Mouse (Mus musculus): ENCODE measurements around the gene Wwc2. TPM values are rescaled to one million over a fixed set of nuclear protein-coding genes. Genes with fewer than 3 reads are reported as not detected.

The Wwc2 gene
- total RNA-seq, 1 experiment, result 19.6 TPM

DNA sequence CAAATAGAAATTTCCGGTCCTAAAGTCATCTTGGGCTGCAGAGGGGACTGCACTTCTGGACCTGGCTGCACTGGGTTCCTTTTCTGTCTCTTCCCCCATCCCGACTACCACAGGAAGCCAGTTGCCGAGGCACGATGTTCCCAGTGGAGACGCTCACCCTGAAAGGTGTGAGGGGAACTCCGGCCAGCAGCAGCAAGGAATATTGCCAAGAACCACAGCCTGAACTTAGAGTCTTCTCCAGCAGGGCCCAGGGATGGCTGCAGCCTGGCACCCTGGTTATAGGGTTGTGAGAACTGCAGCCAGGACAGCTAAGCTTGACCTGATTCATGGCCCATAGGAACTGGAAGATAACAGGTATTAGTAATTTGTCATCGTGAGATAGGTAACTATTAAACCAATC is 86.7 kb downstream of the Wwc2 start:
- TF ChIP-seq HCFC1 (IDR thresholded peaks at IDR 0.05; ENCODE audit: borderline replicate concordance, insufficient read depth, low read length) (no peak), ZNF384 (IDR thresholded peaks at IDR 0.05; ENCODE audit: low read depth, low read length) (no peak), ZC3H11A (IDR thresholded peaks at IDR 0.05; ENCODE audit: borderline replicate concordance, low read depth, low read length) (no peak)
- Histone ChIP-seq H3K4me1 (ENCODE audit: control insufficient read depth in 2 of 2, insufficient read depth in 2 of 2, low read length in 2 of 2, poor library complexity in 1 of 2) (peaks cover 2% of the 10 kb centered on the region in 2 experiments; a peak in 1 of 4 replicates), H3K9me3 (ENCODE audit: control insufficient read depth, insufficient read depth, low read depth, low read length) (no peaks in the 10 kb centered on the region), H3K27ac (ENCODE audit: insufficient read depth, low read depth, low read length, poor library complexity, severe bottlenecking) (no peak overlapping the region), H3K36me3 (ENCODE audit: control insufficient read depth, insufficient read depth, low read length, poor library complexity, severe bottlenecking) (no peaks in the 10 kb centered on the region), H3K4me3 (ENCODE audit: insufficient read depth in 1 of 2, low read depth in 1 of 2, low read length in 2 of 2, poor library complexity in 1 of 2, severe bottlenecking in 1 of 2) (no peak overlapping the region), H3K9ac (ENCODE audit: insufficient read depth, low read depth, low read length, poor library complexity, severe bottlenecking) (no peak overlapping the region)
- DNase-seq (ENCODE audit: low read depth, low spot score), result no peak
- in situ Hi-C loops (cut with MboI; ENCODE audit: low sequenced_read_pairs in 2 of 2, unreplicated experiment in 2 of 2), result no loop called here

DNA sequence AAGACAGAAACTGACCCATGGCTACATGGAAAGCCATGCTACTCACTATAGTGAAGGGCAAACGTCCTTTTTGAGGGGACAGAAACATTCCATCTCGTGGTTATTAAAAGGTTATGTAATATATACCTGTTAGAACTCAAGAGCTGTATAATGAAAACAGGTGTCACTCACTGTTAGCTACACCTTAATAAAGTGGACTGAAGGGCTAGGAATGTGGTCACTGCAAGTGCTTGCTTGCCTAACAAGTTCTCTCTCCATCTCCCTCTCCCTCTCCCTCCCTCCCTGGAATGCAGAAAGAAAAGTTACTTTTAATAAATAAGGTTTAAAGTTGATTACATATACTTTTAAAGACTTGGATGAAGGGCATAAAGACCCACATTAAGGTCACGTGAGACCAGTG is 88.0 kb downstream of the Wwc2 start:
- Histone ChIP-seq H3K36me3 (ENCODE audit: control insufficient read depth, insufficient read depth, low read length, poor library complexity, severe bottlenecking) (peaks cover 2% of the 10 kb centered on the region; the same call in 1 of the 2 replicates), H3K4me3 (ENCODE audit: insufficient read depth in 1 of 2, low read depth in 1 of 2, low read length in 2 of 2, poor library complexity in 1 of 2, severe bottlenecking in 1 of 2) (no peak overlapping the region), H3K27ac (ENCODE audit: insufficient read depth, low read depth, low read length, poor library complexity, severe bottlenecking) (no peak overlapping the region), H3K9ac (ENCODE audit: insufficient read depth, low read depth, low read length, poor library complexity, severe bottlenecking) (no peak overlapping the region), H3K9me3 (ENCODE audit: control insufficient read depth, insufficient read depth, low read depth, low read length) (no peaks in the 10 kb centered on the region), H3K4me1 (ENCODE audit: control insufficient read depth in 2 of 2, insufficient read depth in 2 of 2, low read length in 2 of 2, poor library complexity in 1 of 2) (peaks cover 2% of the 10 kb centered on the region in 2 experiments; a peak in 1 of 4 replicates)
- in situ Hi-C loops (cut with MboI; ENCODE audit: low sequenced_read_pairs in 2 of 2, unreplicated experiment in 2 of 2), result no loop called here
- DNase-seq (ENCODE audit: low read depth, low spot score), result no peak
- TF ChIP-seq HCFC1 (IDR thresholded peaks at IDR 0.05; ENCODE audit: borderline replicate concordance, insufficient read depth, low read length) (no peak), MAFK (IDR thresholded peaks at IDR 0.05; ENCODE audit: insufficient read depth, low read depth, low read length) (no peak), ZC3H11A (IDR thresholded peaks at IDR 0.05; ENCODE audit: borderline replicate concordance, low read depth, low read length) (no peak), CHD2 (IDR thresholded peaks at IDR 0.05; ENCODE audit: low read depth, low read length) (no peak), ZNF384 (IDR thresholded peaks at IDR 0.05; ENCODE audit: low read depth, low read length) (no peak)

DNA sequence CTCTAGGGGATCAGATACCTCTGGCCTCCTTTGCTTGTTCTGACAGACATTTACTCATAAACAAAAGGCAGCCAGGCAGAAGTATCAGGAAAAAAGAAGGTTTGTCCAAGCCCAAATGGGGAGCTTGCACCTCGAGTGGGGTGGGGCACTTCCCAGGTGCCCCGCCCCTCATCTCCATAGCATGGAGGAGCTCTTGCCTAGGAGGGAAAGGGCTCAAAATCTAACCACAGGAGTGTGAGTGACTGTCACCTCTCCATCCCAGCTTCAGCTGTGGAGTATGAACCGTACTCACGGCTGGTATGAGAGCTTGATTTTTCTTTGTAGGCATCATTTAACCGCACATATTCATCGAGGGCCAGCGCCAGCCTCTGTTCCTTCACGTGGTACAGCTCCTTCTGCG is 90.4 kb downstream of the Wwc2 start:
- in situ Hi-C loops (cut with MboI; ENCODE audit: low sequenced_read_pairs in 2 of 2, unreplicated experiment in 2 of 2), result no loop called here
- no peak for DNase-seq (ENCODE audit: low read depth, low spot score)
- Histone ChIP-seq H3K4me1 (ENCODE audit: control insufficient read depth in 2 of 2, insufficient read depth in 2 of 2, low read length in 2 of 2, poor library complexity in 1 of 2) (peaks cover 2% of the 10 kb centered on the region in 2 experiments; a peak in 1 of 4 replicates), H3K9ac (ENCODE audit: insufficient read depth, low read depth, low read length, poor library complexity, severe bottlenecking) (no peak overlapping the region), H3K9me3 (ENCODE audit: control insufficient read depth, insufficient read depth, low read depth, low read length) (no peaks in the 10 kb centered on the region), H3K27ac (ENCODE audit: insufficient read depth, low read depth, low read length, poor library complexity, severe bottlenecking) (no peak overlapping the region), H3K36me3 (ENCODE audit: control insufficient read depth, insufficient read depth, low read length, poor library complexity, severe bottlenecking) (peaks cover 6% of the 10 kb centered on the region; the same call in 1 of the 2 replicates), H3K4me3 (ENCODE audit: insufficient read depth in 1 of 2, low read depth in 1 of 2, low read length in 2 of 2, poor library complexity in 1 of 2, severe bottlenecking in 1 of 2) (no peak overlapping the region)
- TF ChIP-seq HCFC1 (IDR thresholded peaks at IDR 0.05; ENCODE audit: borderline replicate concordance, insufficient read depth, low read length) (no peak), ZNF384 (IDR thresholded peaks at IDR 0.05; ENCODE audit: low read depth, low read length) (no peak), ZC3H11A (IDR thresholded peaks at IDR 0.05; ENCODE audit: borderline replicate concordance, low read depth, low read length) (no peak), MAFK (IDR thresholded peaks at IDR 0.05; ENCODE audit: insufficient read depth, low read depth, low read length) (no peak), CHD2 (IDR thresholded peaks at IDR 0.05; ENCODE audit: low read depth, low read length) (no peak)

DNA sequence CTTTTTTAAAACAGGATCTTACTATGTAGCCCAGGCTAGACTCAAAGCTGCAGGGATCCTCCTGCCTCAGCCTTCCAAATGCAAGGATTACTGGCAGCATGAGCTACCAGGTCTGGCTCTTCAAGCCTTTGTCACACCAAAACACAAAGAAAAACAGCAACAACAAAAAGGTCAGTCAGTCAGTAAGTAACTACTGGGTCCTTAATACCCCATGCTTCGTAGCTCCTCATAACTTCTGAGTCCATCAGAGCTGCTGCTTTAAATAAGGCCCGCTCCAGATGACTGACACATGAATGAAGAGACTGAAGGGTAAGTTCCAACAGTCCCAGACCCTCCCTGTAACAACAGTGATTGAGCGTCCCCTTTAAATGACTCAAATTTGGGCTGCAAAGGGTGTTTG is 90.8 kb downstream of the Wwc2 start:
- H3K4me3 ChIP-seq (ENCODE audit: insufficient read depth in 1 of 2, low read depth in 1 of 2, low read length in 2 of 2, poor library complexity in 1 of 2, severe bottlenecking in 1 of 2), result no peak overlapping the region
- no peaks in the 10 kb centered on the region for H3K9me3 ChIP-seq (ENCODE audit: control insufficient read depth, insufficient read depth, low read depth, low read length)
- peaks cover 2% of the 10 kb centered on the region in 2 experiments; a peak in 1 of 4 replicates for H3K4me1 ChIP-seq (ENCODE audit: control insufficient read depth in 2 of 2, insufficient read depth in 2 of 2, low read length in 2 of 2, poor library complexity in 1 of 2)
- H3K27ac ChIP-seq (ENCODE audit: insufficient read depth, low read depth, low read length, poor library complexity, severe bottlenecking), result no peak overlapping the region
- no peak overlapping the region for H3K9ac ChIP-seq (ENCODE audit: insufficient read depth, low read depth, low read length, poor library complexity, severe bottlenecking)
- H3K36me3 ChIP-seq (ENCODE audit: control insufficient read depth, insufficient read depth, low read length, poor library complexity, severe bottlenecking), result peaks cover 6% of the 10 kb centered on the region; the same call in 1 of the 2 replicates
- in situ Hi-C loops (cut with MboI; ENCODE audit: low sequenced_read_pairs in 2 of 2, unreplicated experiment in 2 of 2), result no loop called here
- TF ChIP-seq ZC3H11A (IDR thresholded peaks at IDR 0.05; ENCODE audit: borderline replicate concordance, low read depth, low read length) (no peak), ZNF384 (IDR thresholded peaks at IDR 0.05; ENCODE audit: low read depth, low read length) (no peak), HCFC1 (IDR thresholded peaks at IDR 0.05; ENCODE audit: borderline replicate concordance, insufficient read depth, low read length) (no peak), MAFK (IDR thresholded peaks at IDR 0.05; ENCODE audit: insufficient read depth, low read depth, low read length) (no peak), CHD2 (IDR thresholded peaks at IDR 0.05; ENCODE audit: low read depth, low read length) (no peak)
- DNase-seq (ENCODE audit: low read depth, low spot score), result no peak

DNA sequence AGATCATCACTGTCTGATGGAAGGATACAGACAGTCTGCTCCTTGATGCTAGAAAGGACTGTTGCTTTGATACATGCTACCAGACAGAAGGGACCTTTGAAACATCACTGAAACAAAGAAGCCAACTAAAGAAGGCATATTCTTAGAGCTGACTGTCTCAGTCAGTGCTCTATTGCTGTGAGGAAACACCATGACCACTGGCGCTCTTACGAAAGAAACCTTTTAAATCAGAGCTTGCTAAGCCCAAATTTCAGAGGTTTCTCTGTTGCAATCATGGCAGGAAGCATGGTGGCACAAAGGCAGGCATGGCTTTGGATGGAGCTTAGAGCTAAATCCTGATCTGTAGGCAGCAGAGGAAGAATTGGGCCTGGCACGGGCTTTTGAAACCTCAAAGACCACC is 98.3 kb downstream of the Wwc2 start:
- in situ Hi-C loops (cut with MboI; ENCODE audit: low sequenced_read_pairs in 2 of 2, unreplicated experiment in 2 of 2), result no loop called here
- DNase-seq (ENCODE audit: low read depth, low spot score), result no peak
- Histone ChIP-seq H3K36me3 (ENCODE audit: control insufficient read depth, insufficient read depth, low read length, poor library complexity, severe bottlenecking) (peaks cover 7% of the 10 kb centered on the region; the same call in 1 of the 2 replicates), H3K4me1 (ENCODE audit: control insufficient read depth in 2 of 2, insufficient read depth in 2 of 2, low read length in 2 of 2, poor library complexity in 1 of 2) (peaks cover 0 to 2% of the 10 kb centered on the region in 2 experiments; a peak in 1 of 4 replicates), H3K27ac (ENCODE audit: insufficient read depth, low read depth, low read length, poor library complexity, severe bottlenecking) (no peak overlapping the region), H3K9me3 (ENCODE audit: control insufficient read depth, insufficient read depth, low read depth, low read length) (no peaks in the 10 kb centered on the region), H3K4me3 (ENCODE audit: insufficient read depth in 1 of 2, low read depth in 1 of 2, low read length in 2 of 2, poor library complexity in 1 of 2, severe bottlenecking in 1 of 2) (no peak overlapping the region), H3K9ac (ENCODE audit: insufficient read depth, low read depth, low read length, poor library complexity, severe bottlenecking) (no peak overlapping the region)
- TF ChIP-seq HCFC1 (IDR thresholded peaks at IDR 0.05; ENCODE audit: borderline replicate concordance, insufficient read depth, low read length), result no peak
- no peak for TF ChIP-seq ZNF384 (IDR thresholded peaks at IDR 0.05; ENCODE audit: low read depth, low read length)
- TF ChIP-seq ZC3H11A (IDR thresholded peaks at IDR 0.05; ENCODE audit: borderline replicate concordance, low read depth, low read length), result no peak
- TF ChIP-seq CHD2 (IDR thresholded peaks at IDR 0.05; ENCODE audit: low read depth, low read length), result no peak
- no peak for TF ChIP-seq MAFK (IDR thresholded peaks at IDR 0.05; ENCODE audit: insufficient read depth, low read depth, low read length)
